Mouse (Mus musculus) c-Kit-positive CD71-positive TER-119-positive erythroid progenitor cells, embryonic 14.5 days (primary cell): ENCODE measurements at regions not wholly inside any gene's neighbourhood (a gene's known extent, or its start where the extent isn't known, plus 50 kb on each side); places are given as distances from the start of the nearest gene placed in this dataset.

Experiments
- DNase-seq: peaks from one replicate; pipeline ENCODE4 v3.0.0-alpha.2; 2013; ENCODE audit warnings: low spot score

- no peak for DNase-seq
These were observed 116.9 kb downstream of the Spry2 start for GRCm38 (mm10) chr14:105779760-105780159.

GRCm38 (mm10) chr14:105779349-105779748, 117.3 kb downstream of the Spry2 start:
- no peak for DNase-seq

GRCm38 (mm10) chr14:105773674-105774073, 122.9 kb downstream of the Spry2 start:
- no peak for DNase-seq

- no peak for DNase-seq
These were observed 129.5 kb downstream of the Spry2 start for GRCm38 (mm10) chr14:105767100-105767499.

DNA sequence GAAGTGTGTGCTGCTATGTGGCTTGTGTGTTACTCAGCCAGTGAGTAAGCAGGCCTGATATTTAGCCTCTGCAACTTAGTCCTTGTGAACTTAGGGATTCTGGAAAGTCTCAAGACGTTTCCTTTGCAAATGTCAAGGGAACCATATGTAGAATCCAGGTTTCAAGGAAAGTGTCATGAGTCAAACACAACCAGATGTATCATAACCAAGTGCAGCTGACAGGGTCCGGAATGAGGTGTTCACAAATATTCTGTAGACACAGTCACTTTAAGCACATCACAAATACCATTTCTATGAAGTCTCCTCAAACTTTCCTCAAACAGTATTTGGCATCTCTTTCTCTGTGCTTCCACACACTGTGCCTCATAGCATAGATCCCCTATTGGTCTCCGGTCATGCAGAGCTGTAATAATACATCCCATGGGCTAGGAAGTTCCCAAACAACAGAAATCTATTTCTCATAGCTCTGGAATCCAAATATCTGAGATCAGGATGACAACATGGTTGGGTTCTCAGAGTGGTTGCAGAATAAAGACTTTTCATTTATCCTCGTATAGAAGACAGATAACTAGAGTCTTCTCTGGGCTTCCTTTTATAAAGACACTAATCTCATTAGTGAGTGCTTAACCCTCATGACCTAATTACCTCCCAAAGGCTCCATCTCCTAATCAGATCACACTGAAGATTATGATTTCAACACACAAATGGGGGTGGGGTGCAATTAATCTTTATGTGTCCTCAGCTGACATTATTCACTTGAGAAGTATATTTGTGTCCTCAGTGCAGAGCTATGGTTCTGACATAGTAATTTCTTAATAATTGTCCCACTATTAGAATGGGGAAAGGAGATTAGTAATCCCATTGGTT, 143.9 kb downstream of the Spry2 start:
- DNase-seq = no peak

- no peak for DNase-seq
These were observed 144.9 kb downstream of the Spry2 start for GRCm38 (mm10) chr14:105751762-105752161.

DNA sequence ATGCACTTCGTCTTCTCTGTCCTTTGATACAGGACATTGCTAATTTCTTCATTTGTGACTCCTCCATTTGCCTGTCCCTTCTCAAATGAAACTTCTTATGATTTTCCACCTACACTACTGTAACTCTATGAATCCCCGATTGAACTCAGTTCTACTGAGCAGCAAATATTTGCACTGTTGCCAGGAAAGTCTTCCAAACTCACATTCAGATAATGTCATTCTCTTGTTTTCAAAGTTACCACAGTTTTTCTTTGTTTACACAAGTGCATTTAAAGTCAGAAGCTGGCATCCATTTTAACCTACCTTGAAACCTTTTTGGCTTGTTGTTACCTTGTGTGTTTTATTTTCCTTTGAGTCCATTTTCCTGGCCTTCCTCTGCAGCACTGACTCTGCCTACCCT, 152.0 kb downstream of the Spry2 start:
- DNase-seq = no peak

- DNase-seq = no peak
These were observed 152.5 kb downstream of the Spry2 start for GRCm38 (mm10) chr14:105744125-105744524.

DNA sequence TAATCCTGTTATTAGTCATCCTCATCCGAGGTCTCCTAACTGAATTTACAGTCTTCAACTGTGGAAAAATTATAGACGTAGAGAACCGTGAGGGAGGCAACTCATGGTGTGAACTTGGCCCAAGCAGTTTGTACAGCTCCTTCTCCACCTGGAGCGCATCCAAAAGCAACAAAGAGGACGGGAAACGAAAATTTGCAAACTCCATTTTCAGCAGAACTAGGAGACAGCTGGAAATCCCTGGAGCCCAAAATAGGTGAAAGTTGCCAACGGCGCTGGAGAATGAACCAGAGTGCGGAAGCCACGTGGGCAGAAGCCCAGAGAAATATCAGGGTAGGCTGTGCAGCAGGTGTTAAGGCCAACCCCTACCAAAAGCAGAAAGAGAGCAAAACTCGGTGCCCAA, 155.7 kb downstream of the Spry2 start:
- DNase-seq = no peak

DNA sequence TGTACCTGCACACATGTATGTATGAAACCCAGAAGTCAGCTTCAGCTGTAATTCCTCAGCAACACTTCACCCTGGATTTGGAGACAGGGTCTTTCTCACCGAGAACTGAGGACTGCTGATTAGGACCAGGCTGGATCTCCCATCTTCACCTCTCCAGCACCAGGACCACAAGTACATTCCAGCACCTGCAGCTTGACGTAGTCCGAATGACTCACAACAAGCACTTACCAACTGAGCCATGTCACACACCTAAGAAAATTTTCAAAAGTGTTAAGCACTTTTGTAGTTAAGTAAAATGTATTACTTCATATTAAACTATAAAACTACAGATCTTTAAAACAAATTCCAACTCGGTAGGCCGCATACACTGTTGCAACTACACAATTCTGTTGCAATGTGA, 158.1 kb downstream of the Spry2 start:
- no peak for DNase-seq

DNA sequence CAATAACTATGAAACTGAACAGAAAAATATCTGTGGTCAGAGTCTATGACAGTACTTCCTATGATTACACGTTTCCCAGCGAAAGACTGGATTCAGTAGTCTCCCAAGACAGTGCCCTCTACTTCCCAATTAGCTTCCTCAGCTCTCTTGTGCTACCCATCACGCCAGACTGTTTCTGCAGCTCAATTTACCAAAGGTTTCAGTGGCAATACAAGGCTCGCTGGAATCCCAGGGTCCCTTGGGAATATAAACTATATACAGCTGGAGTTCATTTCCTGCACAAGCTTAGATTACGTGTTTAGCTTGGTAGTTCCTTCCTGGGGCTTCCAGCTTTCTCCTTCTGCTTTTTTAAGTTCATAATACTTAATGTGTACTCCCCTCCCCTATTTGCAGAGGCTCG, 160.3 kb downstream of the Spry2 start:
- DNase-seq = no peak

- no peak for DNase-seq
These were observed 162.3 kb downstream of the Spry2 start for GRCm38 (mm10) chr14:105734291-105734690.

DNA sequence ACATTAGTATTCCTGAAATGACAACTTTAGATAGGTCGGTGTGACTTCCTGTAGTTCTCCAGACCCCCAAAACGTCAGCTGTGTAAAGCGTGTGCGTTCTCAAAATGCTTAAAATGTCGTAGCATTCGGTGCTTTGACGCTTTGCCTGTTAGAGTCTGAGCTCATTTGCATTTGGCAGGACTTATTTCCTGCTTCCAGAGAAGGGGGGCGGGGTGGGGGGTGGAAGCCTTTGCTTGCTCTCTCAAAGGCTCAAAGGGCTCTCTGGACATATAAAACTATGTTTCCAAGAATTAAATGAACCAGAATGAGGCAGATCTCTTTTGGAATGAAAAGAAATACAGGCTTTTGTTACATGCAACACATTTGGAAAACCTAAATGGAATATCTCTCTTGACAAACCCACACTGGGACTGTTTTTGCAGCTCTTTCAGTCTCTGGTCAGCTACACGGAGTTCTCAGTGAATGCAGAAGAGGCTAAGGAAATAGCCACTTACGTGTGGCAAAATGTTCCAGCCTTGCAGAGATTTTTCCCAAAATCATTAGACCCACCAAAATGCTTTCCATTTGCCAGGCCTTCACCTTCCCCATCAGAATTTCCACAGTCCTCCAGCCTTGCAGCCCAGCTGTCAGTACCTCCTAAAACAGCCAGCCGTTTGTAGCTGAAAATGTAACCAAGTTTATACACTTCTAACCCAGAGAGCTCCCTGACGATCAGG, 163.4 kb downstream of the Spry2 start:
- DNase-seq = peak; percentile 3

DNA sequence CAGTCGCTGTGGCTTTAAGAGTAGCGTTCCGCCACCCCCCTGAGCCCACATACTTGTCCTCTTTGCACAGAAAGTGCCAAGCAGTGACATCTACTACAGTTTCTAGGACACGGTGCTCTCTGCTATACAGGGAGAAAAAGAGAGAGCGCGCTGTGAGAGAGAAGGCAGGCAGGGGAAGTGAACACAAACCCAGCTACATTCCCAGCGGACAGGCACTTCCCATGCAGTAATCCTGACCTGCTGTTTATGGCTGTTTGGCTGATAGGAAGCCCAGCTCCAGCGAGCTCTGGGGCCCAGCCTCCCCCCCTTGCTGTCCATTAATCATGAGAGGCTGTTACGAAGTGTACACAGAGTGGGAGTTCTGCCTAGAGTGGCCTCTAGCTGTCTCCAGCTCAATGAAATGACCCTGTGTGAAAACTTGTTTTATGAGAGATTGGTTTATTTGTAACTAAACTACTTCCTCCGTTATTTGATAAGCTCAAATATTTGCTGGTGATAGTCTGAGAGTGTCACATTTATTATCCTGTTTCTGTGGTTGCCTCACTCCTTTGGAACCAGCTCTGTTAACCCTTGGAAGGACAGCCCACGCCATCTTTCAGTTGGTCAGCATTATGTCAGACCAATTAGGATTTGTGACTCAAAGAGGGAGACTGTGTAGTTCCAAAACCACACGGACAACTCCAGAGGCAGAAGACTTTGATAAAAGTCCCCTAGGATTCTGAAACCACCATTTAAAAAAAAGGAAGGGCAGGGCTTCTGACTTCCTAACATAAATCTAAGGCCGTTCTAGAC, 164.2 kb downstream of the Spry2 start:
- DNase-seq = peak; percentile 8

GRCm38 (mm10) chr14:105730786-105731185, 165.8 kb downstream of the Spry2 start:
- DNase-seq = peak; percentile 7

- DNase-seq = no peak
These were observed 167.8 kb downstream of the Spry2 start for GRCm38 (mm10) chr14:105728841-105729240.

DNA sequence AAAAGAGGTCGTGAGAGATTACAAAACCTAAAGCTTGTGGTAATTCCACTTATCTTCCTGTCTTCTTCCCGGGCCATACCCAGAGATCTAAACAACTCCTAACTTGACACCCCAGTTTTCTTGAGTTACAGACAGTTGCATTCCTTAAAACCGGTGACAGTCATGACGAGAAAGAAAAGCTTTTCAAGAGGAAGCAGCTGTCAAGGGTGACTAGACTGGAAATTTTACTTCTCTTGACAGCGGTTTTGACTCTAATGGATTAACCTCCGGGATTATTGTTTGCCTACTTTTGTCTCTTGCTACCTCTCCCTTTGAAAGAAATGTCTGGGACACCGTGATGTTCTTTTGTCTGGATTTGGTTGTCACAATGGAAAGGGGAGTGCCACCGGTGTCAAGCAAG, 170.9 kb downstream of the Spry2 start:
- no peak for DNase-seq

- DNase-seq = no peak
These were observed 173.7 kb downstream of the Spry2 start for GRCm38 (mm10) chr14:105722923-105723322.

- no peak for DNase-seq
These were observed 175.0 kb downstream of the Spry2 start for GRCm38 (mm10) chr14:105721576-105721975.

GRCm38 (mm10) chr14:105720816-105721510, 175.7 kb downstream of the Spry2 start:
- no peak for DNase-seq

- DNase-seq = no peak
These were observed 177.8 kb downstream of the Spry2 start for GRCm38 (mm10) chr14:105718676-105719441.
